Mouse (Mus musculus) stomach, embryonic 16.5 days (tissue): ENCODE results near the gene Lrrc1. TPM values are rescaled to one million over a fixed set of nuclear protein-coding genes. Genes with fewer than 3 reads are reported as not detected.
A peak's percentile ranks its signal among the peaks of the same experiment; 100 is the strongest.

ENCODE experiments used
- ATAC-seq: fragments of 200-750 bp; cut with Nextera tagmentation; 2 replicates; pipeline ENCODE4 v1.8.0; 2017; ENCODE audit warnings: moderate number of reproducible peaks, moderate TSS enrichment; ENCODE audit not compliant: insufficient read depth, low FRiP score
- H3K27ac ChIP-seq: fragments of 300-500 bp; sonication (generic); 2 replicates; pipeline ENCODE4 v1.5.1; 2014; ENCODE audit warnings: low read length
- H3K27me3 ChIP-seq: fragments of 300-500 bp; sonication (generic); 2 replicates; pipeline ENCODE4 v1.6.1; 2014; ENCODE audit warnings: low read length, control low read depth, mixed read lengths; ENCODE audit not compliant: control insufficient read depth, insufficient read depth
- H3K36me3 ChIP-seq: fragments of 300-500 bp; sonication (generic); 2 replicates; pipeline ENCODE4 v1.6.1; 2014; ENCODE audit warnings: low read length; ENCODE audit not compliant: control insufficient read depth, insufficient read depth
- H3K4me1 ChIP-seq: fragments of 300-500 bp; sonication (generic); 2 replicates; pipeline ENCODE4 v1.6.1; 2014; ENCODE audit warnings: low read length, control low read depth, mixed read lengths; ENCODE audit not compliant: control insufficient read depth, insufficient read depth
- H3K4me2 ChIP-seq: fragments of 300-500 bp; sonication (generic); 2 replicates; pipeline ENCODE4 v1.6.1; 2014; ENCODE audit warnings: low read depth, low read length, mixed read lengths
- H3K4me3 ChIP-seq: fragments of 300-500 bp; sonication (generic); replicated peaks from 2 replicates; pipeline ENCODE4 v1.5.1; 2014; ENCODE audit warnings: mild to moderate bottlenecking, low read length
- H3K9ac ChIP-seq: fragments of 300-500 bp; sonication (generic); 2 replicates; pipeline ENCODE4 v1.6.1; 2014; ENCODE audit warnings: low read length
- H3K9me3 ChIP-seq: fragments of 300-500 bp; sonication (generic); replicated peaks from 2 replicates; pipeline ENCODE4 v1.6.1; 2016; ENCODE audit warnings: low read length, control low read depth; ENCODE audit not compliant: control insufficient read depth
- WGBS: fragments of 180-500 bp; shearing (Covaris S2); extraction: QIAGEN DNeasy Blood & Tissue Kit; methylation state at CpG from one replicate; pipeline ENCODE4 v1.1.7; 2014; 5-methylcytosine and 5-hydroxymethylcytosine counted together
- polyA plus RNA-seq: library from polyadenylated mRNA; unstranded; fragments of >200 nt; fragmentation: Nextera tagmentation; extraction: Ambion mirVana; gene quantifications from 2 replicates; pipeline ENCODE4 v1.2.1, GENCODE M21; 2015

The Lrrc1 gene
- polyA plus RNA-seq, 1 experiment from 2014 or later: 17.7 TPM

- no peak overlapping the region for H3K4me3 ChIP-seq
- no peak overlapping the region for H3K9ac ChIP-seq
- H3K27me3 ChIP-seq: no peaks in the 10 kb centered on the region
- H3K36me3 ChIP-seq: no peaks in the 10 kb centered on the region
- WGBS: 51% methylated on average over 6 of the region's 6 CpGs
- ATAC-seq: no peak
- no peak overlapping the region for H3K4me2 ChIP-seq
- no peak overlapping the region for H3K27ac ChIP-seq
- H3K9me3 ChIP-seq: no peaks in the 10 kb centered on the region
- no peaks in the 10 kb centered on the region for H3K4me1 ChIP-seq
Measured at GRCm38 (mm10) chr9:77497173-77497572, 47.5 kb downstream of the Lrrc1 start.

DNA sequence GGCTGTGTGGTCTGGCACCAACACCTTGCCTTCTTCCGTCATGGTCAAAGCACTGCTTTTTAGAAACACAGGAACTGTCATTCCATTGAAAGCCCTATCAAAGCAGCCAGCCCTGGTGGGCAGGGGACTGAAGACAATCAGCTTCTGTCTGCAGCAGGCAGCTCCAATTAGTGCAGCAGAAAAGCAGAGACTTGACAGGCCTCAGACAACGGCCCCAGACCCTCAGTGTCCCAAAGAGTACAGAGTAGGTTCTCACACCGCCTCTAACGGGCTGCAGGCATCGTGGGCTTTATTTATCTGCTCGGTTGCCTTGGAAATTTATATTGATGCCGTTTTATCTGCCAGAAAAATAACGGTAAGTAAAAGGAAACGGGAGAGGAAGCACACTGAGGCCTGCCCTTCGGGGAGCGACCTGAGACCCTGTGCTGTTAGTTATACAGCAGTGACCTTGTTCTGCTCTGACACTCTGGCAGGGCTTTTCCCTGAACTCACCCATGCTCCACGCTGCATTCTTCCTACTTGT lies 48.1 kb downstream of the Lrrc1 start:
- no peaks in the 10 kb centered on the region for H3K9me3 ChIP-seq
- H3K4me2 ChIP-seq: no peak overlapping the region
- no peak overlapping the region for H3K27ac ChIP-seq
- no peak for ATAC-seq
- H3K27me3 ChIP-seq: no peaks in the 10 kb centered on the region
- no peak overlapping the region for H3K9ac ChIP-seq
- H3K4me3 ChIP-seq: no peak overlapping the region
- 44% methylated on average over 12 of the region's 12 CpGs for WGBS
- no peaks in the 10 kb centered on the region for H3K4me1 ChIP-seq
- no peaks in the 10 kb centered on the region for H3K36me3 ChIP-seq

DNA sequence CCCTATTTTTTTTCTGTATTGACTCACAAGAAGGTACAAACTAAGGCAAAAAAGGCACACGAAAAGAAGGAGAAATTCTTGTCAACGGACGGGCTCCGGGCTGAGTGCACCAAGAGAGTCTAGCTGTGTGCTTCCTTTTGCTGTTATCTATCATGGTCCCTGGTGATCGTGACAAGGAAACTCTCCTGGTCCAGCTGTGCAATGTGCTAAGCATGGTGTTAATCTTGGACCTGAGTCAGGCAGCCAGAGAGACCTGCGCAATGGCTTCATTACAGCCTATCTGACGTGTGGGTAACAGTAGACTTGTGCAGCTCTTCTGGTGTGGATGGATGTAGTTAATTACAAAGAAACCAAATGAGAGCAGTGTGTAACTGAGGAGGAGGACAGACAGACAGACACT lies 50.4 kb downstream of the Lrrc1 start:
- no peaks in the 10 kb centered on the region for H3K4me1 ChIP-seq
- H3K36me3 ChIP-seq: no peaks in the 10 kb centered on the region
- no peak overlapping the region for H3K27ac ChIP-seq
- ATAC-seq: no peak
- H3K4me2 ChIP-seq: no peak overlapping the region
- no peak overlapping the region for H3K4me3 ChIP-seq
- no peaks in the 10 kb centered on the region for H3K9me3 ChIP-seq
- H3K9ac ChIP-seq: no peak overlapping the region
- no peaks in the 10 kb centered on the region for H3K27me3 ChIP-seq
- WGBS: 89% methylated on average over 7 of the region's 7 CpGs

GRCm38 (mm10) chr9:77488611-77489010 lies 56.1 kb downstream of the Lrrc1 start:
- Histone ChIP-seq H3K4me3 (no peak overlapping the region), H3K4me2 (no peak overlapping the region), H3K36me3 (no peaks in the 10 kb centered on the region), H3K4me1 (peaks cover 19% of the 10 kb centered on the region), H3K27ac (no peak overlapping the region), H3K27me3 (no peaks in the 10 kb centered on the region), H3K9ac (no peak overlapping the region), H3K9me3 (no peaks in the 10 kb centered on the region)
- 83% methylated on average over 11 of the region's 11 CpGs for WGBS
- no peak for ATAC-seq

GRCm38 (mm10) chr9:77487427-77487826 lies 57.2 kb downstream of the Lrrc1 start:
- no peaks in the 10 kb centered on the region for H3K27me3 ChIP-seq
- H3K4me1 ChIP-seq: peaks cover 19% of the 10 kb centered on the region
- H3K4me2 ChIP-seq: no peak overlapping the region
- H3K9ac ChIP-seq: no peak overlapping the region
- H3K4me3 ChIP-seq: no peak overlapping the region
- 64% methylated on average over 7 of the region's 7 CpGs for WGBS
- no peak for ATAC-seq
- peak overlapping the region; percentile 19; the same call in 1 of the 2 replicates for H3K27ac ChIP-seq
- H3K9me3 ChIP-seq: no peaks in the 10 kb centered on the region
- H3K36me3 ChIP-seq: no peaks in the 10 kb centered on the region

DNA sequence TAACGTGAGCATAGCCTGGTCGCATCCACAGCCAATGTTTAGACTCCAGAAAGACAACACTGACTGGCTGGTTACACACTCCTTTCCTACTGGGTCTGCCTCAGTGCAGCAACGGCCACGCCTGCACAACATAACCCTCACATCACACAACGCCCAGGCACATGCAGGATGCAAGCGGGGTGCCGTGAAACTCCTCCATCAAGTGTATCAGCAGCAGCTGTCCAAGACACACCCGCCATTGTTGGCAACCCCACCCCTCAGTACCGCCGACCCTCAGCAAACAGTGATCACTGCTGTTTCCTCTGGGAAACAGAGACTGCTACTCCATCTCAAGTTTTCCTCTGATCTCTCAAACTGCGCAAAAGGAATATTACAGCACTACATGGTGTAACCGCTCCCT lies 58.8 kb downstream of the Lrrc1 start:
- Histone ChIP-seq H3K4me3 (no peak overlapping the region), H3K27me3 (no peaks in the 10 kb centered on the region), H3K27ac (no peak overlapping the region), H3K4me2 (no peak overlapping the region), H3K4me1 (peaks cover 29% of the 10 kb centered on the region), H3K9me3 (no peaks in the 10 kb centered on the region), H3K36me3 (no peaks in the 10 kb centered on the region), H3K9ac (no peak overlapping the region)
- WGBS: 66% methylated on average over 12 of the region's 12 CpGs
- no peak for ATAC-seq

- no peaks in the 10 kb centered on the region for H3K36me3 ChIP-seq
- no peak for ATAC-seq
- no peak overlapping the region for H3K27ac ChIP-seq
- H3K9me3 ChIP-seq: no peaks in the 10 kb centered on the region
- H3K27me3 ChIP-seq: no peaks in the 10 kb centered on the region
- H3K4me2 ChIP-seq: no peak overlapping the region
- no peak overlapping the region for H3K4me3 ChIP-seq
- peaks cover 38% of the 10 kb centered on the region for H3K4me1 ChIP-seq
- 81% methylated on average over 10 of the region's 10 CpGs for WGBS
- no peak overlapping the region for H3K9ac ChIP-seq
Measured at GRCm38 (mm10) chr9:77484751-77485150, 59.9 kb downstream of the Lrrc1 start.

DNA sequence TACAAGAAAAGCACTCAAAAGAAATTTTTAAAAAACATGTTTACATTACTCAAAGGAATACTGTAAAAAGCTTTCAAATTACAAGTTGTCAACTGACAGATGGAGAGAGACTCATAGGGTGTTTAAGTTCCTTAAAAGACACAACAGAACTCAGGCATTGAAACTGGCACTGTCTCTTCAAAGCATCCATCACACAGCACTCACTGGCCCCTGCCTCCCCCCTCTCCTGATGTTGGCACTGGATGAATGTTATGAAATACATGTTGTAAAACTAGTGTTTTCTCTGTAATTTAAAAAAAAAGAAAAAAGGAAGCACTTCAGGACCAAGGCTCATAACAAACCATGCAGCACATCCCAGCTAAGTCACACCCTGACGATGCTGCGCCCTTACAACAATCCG lies 61.1 kb downstream of the Lrrc1 start:
- Histone ChIP-seq H3K36me3 (no peaks in the 10 kb centered on the region), H3K9ac (no peak overlapping the region), H3K27ac (no peak overlapping the region), H3K9me3 (no peaks in the 10 kb centered on the region), H3K27me3 (no peaks in the 10 kb centered on the region), H3K4me2 (no peak overlapping the region), H3K4me1 (peaks cover 38% of the 10 kb centered on the region), H3K4me3 (no peak overlapping the region)
- no peak for ATAC-seq
- WGBS: 74% methylated on average over 3 of the region's 3 CpGs

GRCm38 (mm10) chr9:77482281-77482680 lies 62.4 kb downstream of the Lrrc1 start:
- peak; percentile 91 for ATAC-seq
- H3K4me3 ChIP-seq: no peak overlapping the region
- WGBS: 44% methylated on average over 5 of the region's 5 CpGs
- H3K27me3 ChIP-seq: no peaks in the 10 kb centered on the region
- peak overlapping the region; percentile 16; the same call in 1 of the 2 replicates for H3K9ac ChIP-seq
- H3K4me1 ChIP-seq: peaks cover 34% of the 10 kb centered on the region
- no peaks in the 10 kb centered on the region for H3K36me3 ChIP-seq
- H3K27ac ChIP-seq: peak overlapping the region; percentile 80
- peak overlapping the region; percentile 12; the same call in 1 of the 2 replicates for H3K4me2 ChIP-seq
- no peaks in the 10 kb centered on the region for H3K9me3 ChIP-seq
